Mouse (Mus musculus): ENCODE data around the gene Gm14409. TPM values are rescaled to one million over a fixed set of nuclear protein-coding genes. Genes with fewer than 3 reads are reported as not detected.
"Not testable (repeated sequence)": the region's sequence is repeated elsewhere in the genome, so short reads cannot be mapped to it uniquely, and the experiment has no call there.

Gene Gm14409
- 1 to 10 TPM; 2.0 to 2.7 (median 2.4) TPM for total RNA-seq (2022)

DNA sequence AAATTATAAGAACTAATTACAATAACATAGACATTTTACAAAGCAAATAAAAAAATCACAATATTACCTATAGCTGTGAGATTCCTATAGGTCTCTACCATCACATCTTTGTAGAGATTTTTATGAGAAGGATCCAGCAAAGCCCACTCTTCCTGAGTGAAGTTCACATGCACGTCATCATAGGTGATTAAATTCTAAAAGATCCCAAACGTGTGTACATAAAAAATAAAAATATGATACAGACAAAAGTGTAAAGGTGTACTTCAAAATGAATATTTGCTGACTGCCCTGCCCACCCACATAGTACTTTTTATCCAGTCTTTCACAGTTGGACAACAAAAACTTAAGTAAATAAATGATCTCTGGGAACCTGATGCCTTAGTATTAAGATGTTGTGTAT is at the start of gene Gm14409:
Gm14409 (minus strand) TSS at position 101 of the 400 bp plus-strand sequence.
- not testable (repeated sequence) for DNase-seq (ENCODE audit: low spot score in 2 of 2)

DNA sequence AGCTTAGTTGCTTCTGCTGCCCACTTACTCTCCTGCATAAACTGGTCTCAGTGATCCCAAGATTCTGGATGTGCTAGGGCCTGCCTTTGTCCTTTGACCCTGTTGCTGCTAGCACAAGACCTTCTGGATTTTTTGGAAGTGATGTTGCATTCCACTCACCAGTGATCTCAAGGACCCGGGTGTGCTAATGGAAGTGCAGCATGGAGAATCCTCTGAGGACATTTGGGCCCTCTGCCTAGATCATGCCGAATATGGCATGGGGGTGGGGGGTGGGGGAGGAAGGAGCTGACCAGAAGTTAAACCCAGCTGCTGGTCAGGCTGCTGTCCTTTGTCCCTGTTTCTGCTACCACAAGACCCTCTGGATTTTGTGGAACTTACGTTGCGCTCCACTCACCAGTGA is 42.8 kb upstream of the Gm14409 start:
- not testable (repeated sequence) for DNase-seq (ENCODE audit: low spot score in 2 of 2)

DNA sequence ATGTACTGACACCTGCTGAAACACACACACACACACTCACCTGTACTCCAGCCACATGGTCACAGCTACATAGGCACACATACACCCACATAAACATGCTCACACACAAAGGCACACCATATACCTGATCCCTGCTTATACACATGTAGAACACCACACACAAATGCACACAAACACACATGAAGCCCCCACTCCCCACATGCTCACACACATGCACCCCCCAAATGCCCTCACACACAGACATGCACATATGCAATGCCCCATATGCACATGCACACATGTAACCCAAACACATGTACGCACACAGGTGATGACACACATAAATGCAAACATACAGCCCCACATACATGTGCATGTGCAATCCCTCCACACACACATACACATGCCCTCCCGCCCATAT is 38.1 kb upstream of the Gm14409 start:
- DNase-seq (ENCODE audit: low spot score in 2 of 2): not testable (repeated sequence)

DNA sequence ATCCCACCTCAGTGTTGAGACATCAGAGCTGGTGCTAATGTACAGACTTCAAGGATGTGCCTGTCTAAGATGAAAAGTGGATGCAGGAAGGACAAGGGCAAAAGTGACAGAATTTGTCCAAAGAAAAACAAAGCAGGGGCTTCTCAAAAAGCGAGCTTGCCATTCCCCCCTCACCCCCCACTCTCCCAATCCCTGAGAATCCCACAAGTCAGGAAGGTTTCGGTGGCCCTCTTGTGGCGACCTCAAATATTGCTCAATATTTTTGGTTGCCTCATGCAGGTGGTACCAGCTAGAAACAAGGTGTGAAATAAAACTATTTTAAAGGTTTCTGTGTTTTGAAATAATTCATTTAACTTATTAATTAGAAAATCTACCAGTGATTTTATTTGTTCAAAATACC is 16.9 kb upstream of the Gm14409 start:
- not testable (repeated sequence) for DNase-seq (ENCODE audit: low spot score in 2 of 2)

DNA sequence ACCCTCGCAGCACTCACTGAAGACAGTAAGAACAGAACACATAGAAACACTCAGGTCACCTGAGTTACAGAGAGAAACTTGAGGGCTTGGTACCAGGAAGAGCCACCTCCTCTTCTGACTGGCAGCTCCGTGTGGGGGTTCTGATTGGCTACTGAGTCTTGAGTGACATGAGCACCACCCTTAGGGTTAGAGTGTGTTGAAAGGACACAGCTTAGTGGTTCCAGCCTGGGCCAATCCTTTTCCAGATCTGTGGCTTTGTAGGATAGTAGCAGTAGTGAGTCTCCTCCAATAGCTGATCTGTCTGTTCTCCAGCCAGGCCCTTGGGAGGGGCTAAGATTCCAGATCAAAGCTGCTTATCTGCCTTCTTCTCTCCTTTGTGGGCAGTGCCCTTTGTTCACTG is 10.9 kb upstream of the Gm14409 start:
- DNase-seq (ENCODE audit: low spot score in 2 of 2): not testable (repeated sequence)

DNA sequence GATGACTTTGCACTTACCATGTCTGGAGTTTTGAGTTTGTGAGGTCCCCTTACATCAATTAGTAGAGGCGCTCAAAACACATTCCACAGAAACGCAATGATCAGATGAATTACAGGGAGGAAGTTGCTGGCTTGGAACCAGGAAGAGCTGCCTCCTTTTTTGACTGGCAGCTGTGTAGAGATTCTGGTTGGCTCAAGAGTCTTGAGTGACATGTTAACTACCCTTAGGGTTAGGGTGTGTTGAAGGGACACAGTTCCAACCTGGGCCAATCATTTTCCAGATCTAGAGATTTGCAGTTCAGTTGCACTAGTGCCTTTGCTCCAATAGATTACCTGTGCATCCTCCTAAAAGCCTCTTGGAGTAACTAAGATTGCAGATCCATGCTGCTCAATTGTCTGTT is 5.4 kb upstream of the Gm14409 start:
- DNase-seq (ENCODE audit: low spot score in 2 of 2): not testable (repeated sequence)

DNA sequence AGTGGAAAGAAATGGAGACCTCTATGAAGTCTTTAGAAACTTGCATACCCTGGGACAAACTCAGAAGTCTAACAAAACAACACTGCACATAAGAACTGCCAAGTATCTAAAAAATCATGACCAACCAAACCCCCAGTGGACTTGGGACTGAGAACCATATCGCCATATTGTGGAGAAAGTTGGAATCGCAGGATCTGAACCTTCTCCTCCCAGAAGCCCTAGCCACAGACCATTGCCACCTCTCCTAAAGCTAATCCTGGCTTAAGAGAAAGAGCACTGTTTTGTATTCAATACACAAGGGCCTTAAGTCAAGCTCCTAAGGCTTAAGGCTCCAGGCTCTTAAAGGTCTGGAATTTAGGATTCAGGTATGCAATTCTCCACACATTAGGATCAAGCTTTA is 19.4 kb downstream of the Gm14409 start:
- not testable (repeated sequence) for DNase-seq (ENCODE audit: low spot score in 2 of 2)

DNA sequence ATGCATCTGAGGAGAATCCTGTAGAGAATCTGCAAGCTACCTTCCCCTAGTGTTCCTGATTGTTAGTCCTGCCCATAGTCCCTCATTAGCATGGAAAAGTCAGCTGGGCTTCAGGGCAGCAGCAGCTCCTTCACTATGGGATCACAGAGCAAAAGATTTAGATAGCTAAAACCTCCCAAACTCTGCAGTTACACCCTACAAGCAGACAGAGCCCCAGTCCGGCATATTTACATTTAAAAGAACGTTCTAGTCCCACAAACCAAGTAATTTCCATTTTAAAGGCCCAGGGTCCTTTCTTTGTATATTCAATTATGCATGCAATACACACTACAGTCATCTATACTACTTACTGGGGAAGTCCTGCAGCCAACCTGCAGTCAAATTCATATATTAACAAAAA is 36.4 kb downstream of the Gm14409 start:
- not testable (repeated sequence) for DNase-seq (ENCODE audit: low spot score in 2 of 2)

Other genes starting within 250 kb of the Gm14409 start
- 1 to 10 TPM in 1 of 4 experiments, under 1 TPM in 3; 0.35 to 1.9 (median 0.70) TPM for gene Gm14401, start 192.7 kb downstream of the Gm14409 start, total RNA-seq (2022)
- gene Gm14410, start 60.6 kb downstream of the Gm14409 start, total RNA-seq (2022): 10 to 100 TPM; 49.0 to 84.5 (median 61.6) TPM
- gene Gm14412, start 57.3 kb upstream of the Gm14409 start, total RNA-seq (2022): 1 to 10 TPM; 4.4 to 6.3 (median 4.9) TPM
- 10 to 100 TPM; 30.2 to 38.8 (median 32.2) TPM for gene Gm14418, start 131.3 kb upstream of the Gm14409 start, total RNA-seq (2022)
- gene Zfp970, start 197.7 kb upstream of the Gm14409 start, total RNA-seq (2022): 10 to 100 TPM; 35.7 to 50.1 (median 43.8) TPM
- gene Gm14403, start 231.2 kb upstream of the Gm14409 start, total RNA-seq (2022): 10 to 100 TPM; 42.4 to 52.7 (median 44.1) TPM